In genomic region chr19:4877785-4878184, GRCm38 (mm10) we compare ENCODE assay signal across 7 mouse cellular contexts. TPM values are rescaled to one million over a fixed set of nuclear protein-coding genes. Genes with fewer than 3 reads are reported as not detected.
DNase-seq lines count a peak whose midpoint lies in the region; ATAC-seq lines count a peak whose summit lies in the region.

Actn3 (minus strand) TSS chr19:4877909.

- no peak for ATAC-seq in limb, embryonic 11.5 days (ENCODE audit: insufficient number of reproducible peaks, low FRiP score, low TSS enrichment, low read depth)
- ATAC-seq in midbrain, embryonic 13.5 days = peak; percentile 22; the same call in 1 of the 2 replicates
- no peak for ATAC-seq in megakaryocyte progenitor cell, adult 5-6 weeks (replicated peaks; ENCODE audit: poor library complexity)

- H3K4me2 ChIP-seq in limb, embryonic 11.5 days (ENCODE audit: low read depth, severe bottlenecking) = peak within 1 kb of the TSS; percentile 81
- peak within 1 kb of the TSS; percentile 69 for H3K4me2 ChIP-seq in midbrain, embryonic 13.5 days (replicated peaks)

- WGBS in forebrain, embryonic 10.5 days = 3% methylated on average over 17 of the region's 17 CpGs
- 6% methylated on average over 17 of the region's 17 CpGs for WGBS in limb, embryonic 11.5 days
- 4% methylated on average over 17 of the region's 17 CpGs for WGBS in midbrain, embryonic 13.5 days

- peak within 1 kb of the TSS; percentile 96 for H3K4me3 ChIP-seq in brown adipose tissue, adult 24 weeks (ENCODE audit: insufficient read depth, low read depth, low read length)
- H3K4me3 ChIP-seq in forebrain, embryonic 10.5 days = peak within 1 kb of the TSS; percentile 80
- H3K4me3 ChIP-seq in limb, embryonic 11.5 days (ENCODE audit: low read depth, low read length) = peak within 1 kb of the TSS; percentile 80
- peak within 1 kb of the TSS; percentile 65 for H3K4me3 ChIP-seq in midbrain, embryonic 13.5 days (replicated peaks)

- intact Hi-C loops in heart, postnatal 10 days (cut with DNase I) = no loop called here

- peaks cover 14% of the 10 kb centered on the region for H3K27me3 ChIP-seq in forebrain, embryonic 10.5 days (ENCODE audit: poor library complexity, severe bottlenecking)
- no peaks in the 10 kb centered on the region for H3K27me3 ChIP-seq in limb, embryonic 11.5 days (ENCODE audit: control insufficient read depth, insufficient read depth, low read length)
- peaks cover 10% of the 10 kb centered on the region; the same call in 1 of the 2 replicates for H3K27me3 ChIP-seq in midbrain, embryonic 13.5 days

- H3K27ac ChIP-seq in brown adipose tissue, adult 24 weeks (replicated peaks; ENCODE audit: low read depth, low read length) = no peak within 1 kb of the TSS
- H3K27ac ChIP-seq in forebrain, embryonic 10.5 days = peak within 1 kb of the TSS; percentile 85
- H3K27ac ChIP-seq in limb, embryonic 11.5 days (replicated peaks; ENCODE audit: low read depth, low read length) = 0 out of 2 replicates have a peak within 1 kb of the TSS, but pooled peaks have one; percentile 22
- peak within 1 kb of the TSS; percentile 58 for H3K27ac ChIP-seq in midbrain, embryonic 13.5 days

- no peaks in the 10 kb centered on the region for H3K36me3 ChIP-seq in forebrain, embryonic 10.5 days (replicated peaks)
- no peaks in the 10 kb centered on the region for H3K36me3 ChIP-seq in limb, embryonic 11.5 days (ENCODE audit: control insufficient read depth, insufficient read depth, low read length)
- peaks cover 9% of the 10 kb centered on the region for H3K36me3 ChIP-seq in midbrain, embryonic 13.5 days

- H3K9ac ChIP-seq in limb, embryonic 11.5 days (ENCODE audit: low read length) = peak within 1 kb of the TSS; percentile 61
- peak within 1 kb of the TSS; percentile 83 for H3K9ac ChIP-seq in midbrain, embryonic 13.5 days (replicated peaks)

- no peaks in the 10 kb centered on the region; the same call in 1 of the 2 replicates for H3K4me1 ChIP-seq in brown adipose tissue, adult 24 weeks (ENCODE audit: control insufficient read depth, insufficient read depth, insufficient read length, low read length)
- peaks cover 39% of the 10 kb centered on the region for H3K4me1 ChIP-seq in forebrain, embryonic 10.5 days
- no peaks in the 10 kb centered on the region for H3K4me1 ChIP-seq in limb, embryonic 11.5 days (ENCODE audit: control insufficient read depth, insufficient read depth, low read length)
- peaks cover 22% of the 10 kb centered on the region for H3K4me1 ChIP-seq in midbrain, embryonic 13.5 days (replicated peaks)

- no peaks in the 10 kb centered on the region for H3K9me3 ChIP-seq in forebrain, embryonic 10.5 days
- no peaks in the 10 kb centered on the region for H3K9me3 ChIP-seq in limb, embryonic 11.5 days (ENCODE audit: control insufficient read depth, low read length)
- no peaks in the 10 kb centered on the region for H3K9me3 ChIP-seq in midbrain, embryonic 13.5 days

- DNase-seq in forebrain, embryonic 10.5 days (ENCODE audit: extremely low spot score, low spot score) = peak; percentile 35
- peak; percentile 34 to 41 for DNase-seq in heart, postnatal 10 days
- DNase-seq in limb, embryonic 11.5 days (ENCODE audit: low spot score) = no peak
- DNase-seq in T-cell, adult 2 months (ENCODE audit: low spot score) = no peak

RNA-seq across cellular contexts. Expression of gene Actn3, which starts in this region (rescaled TPM):
- 27.2 and 56.0 TPM in 2 replicates for polyA plus RNA-seq in brown adipose tissue, adult 24 weeks (2012; ENCODE audit: insufficient read depth, insufficient read length, missing spikeins)
- 2.0 and 2.2 TPM in 2 replicates for polyA plus RNA-seq in forebrain, embryonic 10.5 days (2016; fragmentation: Nextera tagmentation; extraction: Ambion mirVana)
- under 1 TPM; 0.37 to 0.53 TPM for total RNA-seq in heart, postnatal 10 days (2021)
- polyA plus RNA-seq in limb, embryonic 11.5 days (2014; fragmentation: Nextera tagmentation; extraction: Ambion mirVana) = 5.1 and 5.2 TPM in 2 replicates
- polyA plus RNA-seq in midbrain, embryonic 13.5 days (2015; fragmentation: Nextera tagmentation; extraction: Ambion mirVana) = 1.2 and 1.4 TPM in 2 replicates
- 0.20 TPM in 1 of 2 replicates, not detected in the other for total RNA-seq in megakaryocyte progenitor cell, adult 5-6 weeks (2015)
- total RNA-seq in megakaryocyte progenitor cell, adult 5-6 weeks (2017) = not detected in 2 replicates

Comparison
In these comparisons a context has a peak if more than half of its experiments do, and no peak if none do; other contexts are left out.
1. Peak in DNase-seq in heart, postnatal 10 days; RNA of the gene not detected or under 1 TPM.